Mouse (Mus musculus) ovary, postnatal 14 days (tissue): Measurements from ENCODE around the gene Lmod3.

Experiments
- DNase-seq: peaks from one replicate; pipeline ENCODE4 v3.0.0; 2022; ENCODE audit warnings: low spot score

Lmod3 gene

GRCm38 (mm10) chr6:97252711-97253221, at the start of gene Lmod3:
Lmod3 (minus strand) TSS chr6:97252759.
- DNase-seq, result no peak

GRCm38 (mm10) chr6:97302303-97302702, 49.7 kb upstream of the Lmod3 start:
- DNase-seq, result no peak

GRCm38 (mm10) chr6:97300659-97301058, 48.1 kb upstream of the Lmod3 start:
- no peak for DNase-seq

- DNase-seq, result no peak
These were observed 47.6 kb upstream of the Lmod3 start for GRCm38 (mm10) chr6:97300180-97300579.

- DNase-seq, result no peak
These were observed 44.6 kb upstream of the Lmod3 start for GRCm38 (mm10) chr6:97297151-97297550.

- no peak for DNase-seq
These were observed 43.4 kb upstream of the Lmod3 start for GRCm38 (mm10) chr6:97295866-97296527.

- no peak for DNase-seq
These were observed 42.9 kb upstream of the Lmod3 start for GRCm38 (mm10) chr6:97295416-97295815.

GRCm38 (mm10) chr6:97293667-97294569, 41.4 kb upstream of the Lmod3 start:
- no peak for DNase-seq

- no peak for DNase-seq
These were observed 40.3 kb upstream of the Lmod3 start for GRCm38 (mm10) chr6:97292894-97293293.

- DNase-seq, result no peak
These were observed 39.5 kb upstream of the Lmod3 start for GRCm38 (mm10) chr6:97292096-97292495.

- no peak for DNase-seq
These were observed 38.8 kb upstream of the Lmod3 start for GRCm38 (mm10) chr6:97291159-97291908.

GRCm38 (mm10) chr6:97290687-97291086, 38.1 kb upstream of the Lmod3 start:
- no peak for DNase-seq

GRCm38 (mm10) chr6:97289838-97290237, 37.3 kb upstream of the Lmod3 start:
- DNase-seq, result no peak

GRCm38 (mm10) chr6:97289316-97289820, 36.8 kb upstream of the Lmod3 start:
- DNase-seq, result no peak

GRCm38 (mm10) chr6:97288047-97288855, 35.7 kb upstream of the Lmod3 start:
- no peak for DNase-seq

- DNase-seq, result no peak
These were observed 33.8 kb upstream of the Lmod3 start for GRCm38 (mm10) chr6:97286332-97286731.

- no peak for DNase-seq
These were observed 31.1 kb upstream of the Lmod3 start for GRCm38 (mm10) chr6:97283676-97284075.

GRCm38 (mm10) chr6:97278878-97279277, 26.3 kb upstream of the Lmod3 start:
- DNase-seq, result no peak

GRCm38 (mm10) chr6:97278014-97278787, 25.6 kb upstream of the Lmod3 start:
- DNase-seq, result peak; percentile 75

GRCm38 (mm10) chr6:97276890-97277497, 24.4 kb upstream of the Lmod3 start:
- DNase-seq, result no peak
